Mouse (Mus musculus) mature B cell (primary cell): ENCODE data around the gene Hebp1.

Experiments
- in situ Hi-C: fragments of 300-500 bp; cut with MboI; formaldehyde crosslinking; loops from 2 replicates; pipeline ENCODE4 v1.14.3; 2019

Hebp1 gene

DNA sequence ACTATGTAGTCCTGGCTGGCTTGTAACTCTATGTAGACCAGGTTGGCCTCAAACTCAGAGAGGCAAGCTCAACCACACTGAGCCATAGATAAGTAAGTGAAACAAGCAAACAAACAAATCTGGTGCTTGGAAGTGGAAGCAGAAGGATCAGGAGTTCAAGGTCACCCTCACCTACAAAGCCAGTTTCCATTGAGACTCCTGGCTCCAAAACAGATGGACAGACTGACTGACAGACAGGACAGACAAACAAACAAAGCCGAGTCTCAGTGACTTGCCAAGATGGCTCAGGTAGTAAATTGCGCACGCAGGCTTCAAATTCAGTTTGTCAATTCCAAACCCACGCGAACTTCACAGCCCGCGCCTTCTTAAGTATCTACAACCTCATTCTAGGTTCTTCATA, 376 bp downstream of the Hebp1 start:
- in situ Hi-C loops: no loop called here

DNA sequence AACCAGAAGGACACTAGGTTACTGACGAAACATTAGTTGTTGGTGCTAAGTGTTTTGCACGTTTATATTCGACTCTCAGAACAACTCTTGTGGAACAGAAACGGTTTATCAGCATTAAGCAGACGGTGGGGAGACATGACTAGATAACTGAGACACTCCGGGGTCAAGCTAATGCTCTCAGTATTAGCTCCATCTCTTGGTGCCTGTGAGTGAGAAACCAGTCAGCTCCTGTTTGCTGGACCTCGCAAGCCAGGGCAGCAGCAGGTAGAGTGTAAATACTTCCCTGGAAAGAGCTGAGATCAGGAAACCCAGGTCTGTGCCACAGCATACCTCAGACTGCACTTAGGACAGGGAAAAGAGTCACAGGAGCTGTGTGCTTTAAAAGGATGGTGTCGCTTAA, 1.1 kb downstream of the Hebp1 start:
- in situ Hi-C loops: no loop called here

DNA sequence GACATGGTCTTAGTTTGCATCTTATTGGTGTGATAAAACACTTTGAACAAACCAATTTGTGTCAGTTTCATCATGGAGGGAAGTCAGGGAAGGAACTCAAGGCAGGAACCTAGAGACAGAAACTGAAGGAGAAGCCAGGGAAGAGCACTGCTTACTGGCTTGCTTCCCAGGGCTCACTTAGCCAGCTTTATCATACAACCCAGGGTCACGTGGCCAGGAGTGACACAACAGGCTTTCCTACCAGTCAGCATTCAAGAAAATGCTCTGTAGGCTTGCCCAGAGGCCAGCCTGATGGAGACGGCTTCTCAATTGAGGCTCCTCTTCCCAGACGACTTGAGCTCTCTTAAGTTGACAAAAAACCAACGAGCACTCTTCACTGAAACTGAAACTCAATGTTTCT, 2.9 kb downstream of the Hebp1 start:
- in situ Hi-C loops: no loop called here

DNA sequence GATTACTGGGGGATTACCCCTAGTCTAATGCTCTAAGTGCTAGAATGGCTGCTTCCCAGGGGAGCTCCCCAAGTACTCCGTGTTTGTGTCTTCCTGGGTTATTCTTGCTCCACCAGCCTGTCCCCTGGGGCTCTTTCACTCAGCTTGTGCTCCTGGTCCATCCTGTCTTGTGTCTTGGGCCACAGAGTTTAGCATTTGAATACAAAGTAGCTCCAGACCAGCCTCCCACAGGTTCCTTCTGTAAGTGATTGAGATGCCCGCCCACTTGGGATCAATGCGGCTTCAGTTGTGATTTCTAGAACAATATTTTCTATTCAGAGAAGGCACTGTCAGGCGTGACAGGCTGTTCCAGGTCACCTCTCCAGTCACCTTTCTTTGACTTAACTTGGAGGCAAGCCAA, 4.1 kb downstream of the Hebp1 start:
- in situ Hi-C loops: no loop called here

DNA sequence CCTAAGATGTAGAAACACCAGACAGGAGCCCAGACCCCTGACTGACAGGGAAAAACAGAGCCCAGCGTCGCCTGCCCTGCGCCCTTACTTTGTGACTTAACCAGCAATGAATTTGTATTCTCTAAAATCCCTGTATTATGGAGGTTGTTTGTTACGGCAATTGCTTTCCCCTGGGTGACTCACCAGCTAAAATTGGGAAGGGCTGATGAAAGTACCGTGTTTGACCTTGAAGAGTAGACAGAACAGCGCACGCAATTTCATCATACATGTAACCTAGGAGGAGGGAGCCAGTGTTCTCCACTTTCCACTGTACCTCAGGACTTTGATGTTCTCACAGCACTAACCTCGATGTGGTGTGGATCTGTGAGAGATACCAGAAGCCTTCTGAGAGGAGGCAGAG, 4.8 kb downstream of the Hebp1 start:
- in situ Hi-C loops: no loop called here

DNA sequence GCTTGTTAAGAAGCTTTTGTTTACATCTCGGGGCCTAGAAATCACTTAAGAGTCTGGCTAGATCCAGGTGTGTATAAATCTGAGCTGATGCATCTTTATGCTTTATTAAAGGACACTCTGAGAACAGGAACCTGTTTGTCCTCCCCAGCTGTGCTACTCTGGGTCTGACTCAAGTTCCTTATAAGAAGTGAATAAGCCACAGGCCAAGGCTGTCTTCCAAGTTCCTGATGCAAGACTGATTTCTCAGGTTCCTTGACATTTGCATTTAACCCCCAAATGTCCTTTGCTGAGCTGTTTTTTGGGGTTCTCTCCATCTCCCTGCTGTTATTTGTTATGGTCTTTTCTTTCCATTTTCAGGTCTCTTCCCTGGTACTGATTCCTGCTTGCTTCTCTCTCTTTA, 5.9 kb downstream of the Hebp1 start:
- in situ Hi-C loops: no loop called here

DNA sequence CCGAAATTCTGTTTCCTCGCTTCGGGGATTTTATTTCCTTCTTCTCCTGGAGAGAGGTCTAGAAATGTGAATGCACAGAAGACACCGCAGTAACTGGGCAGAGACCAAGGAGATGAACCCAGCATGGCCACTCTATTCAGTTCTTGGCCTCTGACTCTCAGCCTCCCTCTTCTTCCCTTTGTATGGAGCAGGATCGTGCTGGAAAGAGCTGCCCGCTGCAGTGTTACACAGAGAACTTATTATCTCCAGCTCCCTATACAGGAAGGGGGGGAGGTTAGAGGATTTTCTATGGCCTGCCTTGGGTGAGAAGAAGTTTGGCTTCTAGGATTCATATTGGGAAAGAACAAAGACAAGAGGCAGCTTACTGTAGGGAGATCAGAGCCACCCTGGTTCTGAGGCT, 7.7 kb downstream of the Hebp1 start:
- in situ Hi-C loops: no loop called here

DNA sequence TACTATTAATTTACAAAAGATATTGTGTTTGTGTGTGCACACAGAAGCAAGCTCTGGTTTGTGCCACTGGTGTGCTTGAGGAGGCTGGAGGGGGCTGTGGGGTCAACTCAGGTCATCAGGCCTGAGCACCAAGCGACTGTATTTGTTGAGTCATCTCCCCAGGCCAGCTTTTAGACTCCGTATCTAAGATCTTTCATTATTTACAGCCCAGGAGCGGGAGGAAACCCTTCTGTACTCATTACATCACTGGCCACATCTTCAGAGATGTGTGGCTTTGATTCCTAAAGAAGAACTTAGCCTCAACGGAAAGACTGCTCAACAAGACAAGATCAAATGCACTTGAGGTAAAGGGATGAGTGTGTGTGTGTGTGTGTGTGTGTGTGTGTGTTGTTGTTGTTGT, 9.2 kb downstream of the Hebp1 start:
- in situ Hi-C loops: no loop called here

DNA sequence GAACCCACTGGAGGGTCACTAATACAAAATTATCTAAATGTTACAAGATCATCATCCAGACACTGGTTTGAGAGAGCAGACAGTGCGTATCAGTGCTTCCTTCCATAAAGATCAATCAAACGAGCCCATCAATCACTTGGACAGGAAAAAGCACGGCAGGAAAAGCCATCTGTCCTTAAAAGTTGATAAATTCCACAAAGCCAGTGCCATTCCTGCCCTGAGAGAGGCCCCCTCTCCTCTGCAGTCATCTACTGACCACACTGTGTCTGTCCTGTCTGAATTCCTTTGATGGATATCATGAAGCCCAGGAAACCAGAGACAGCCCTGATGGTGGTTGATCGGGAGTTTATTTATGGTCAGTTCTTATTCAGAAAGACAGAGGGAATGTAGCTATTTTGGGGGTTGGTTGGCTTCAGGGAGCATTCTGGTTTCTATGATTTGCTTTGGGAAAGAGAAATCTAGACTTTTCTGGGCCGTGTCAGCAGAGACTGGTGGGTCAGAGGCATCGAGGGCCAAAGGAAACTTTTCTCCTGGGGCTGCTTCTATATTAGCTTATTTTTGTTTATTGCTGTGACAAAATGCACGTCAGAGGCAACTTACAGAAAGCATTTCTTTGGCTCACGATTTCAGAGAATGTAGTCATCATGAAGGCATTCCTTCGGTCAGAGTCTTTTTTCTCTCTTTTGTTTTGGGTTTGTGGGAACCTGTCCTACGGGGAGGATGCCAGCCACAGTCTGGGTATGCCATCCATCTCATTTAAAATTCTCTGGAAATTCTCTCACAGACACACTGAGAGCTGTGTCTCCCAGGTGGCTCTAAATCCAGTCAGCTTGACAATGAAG, 10.5 kb downstream of the Hebp1 start:
- in situ Hi-C loops: no loop called here

DNA sequence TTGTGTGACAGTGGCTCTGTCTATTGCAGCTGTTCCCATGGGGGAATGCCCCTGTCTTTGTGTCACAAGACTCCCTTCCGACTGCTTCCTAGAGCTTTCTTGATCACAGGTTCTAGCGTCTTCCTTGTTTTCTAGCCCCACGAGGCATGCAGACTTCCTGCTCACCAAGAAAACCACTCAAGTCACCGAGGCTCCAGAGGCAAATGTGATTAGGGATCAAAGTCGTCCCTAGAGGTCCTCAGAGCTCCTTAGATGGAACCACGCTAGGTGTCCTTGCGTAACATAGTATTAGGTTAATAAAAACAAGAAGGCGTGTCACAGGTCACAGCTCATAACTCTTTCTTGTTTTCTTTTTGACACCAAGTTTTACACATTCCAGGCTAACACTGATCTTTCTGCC, 13.9 kb downstream of the Hebp1 start:
- in situ Hi-C loops: no loop called here

DNA sequence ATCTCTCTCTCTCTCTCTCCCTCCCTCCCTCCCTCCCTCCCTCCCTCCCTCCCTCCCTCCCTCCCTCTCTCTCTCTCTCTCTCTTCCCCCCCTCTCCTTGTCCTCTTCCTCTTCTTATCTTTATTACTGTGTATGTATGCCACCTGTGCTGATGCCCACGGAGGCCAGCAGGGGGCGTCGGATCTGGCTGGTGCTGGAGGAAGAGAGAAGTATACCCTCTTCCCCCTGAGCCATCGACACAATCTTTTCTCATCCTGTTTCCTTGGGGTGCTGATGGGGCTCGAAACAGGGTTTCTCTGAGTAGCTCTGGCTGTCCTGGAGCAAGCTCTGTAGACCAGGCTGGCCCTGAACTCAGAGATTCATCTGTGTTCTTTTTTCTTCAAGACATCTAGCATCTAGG, 14.9 kb downstream of the Hebp1 start:
- in situ Hi-C loops: no loop called here

DNA sequence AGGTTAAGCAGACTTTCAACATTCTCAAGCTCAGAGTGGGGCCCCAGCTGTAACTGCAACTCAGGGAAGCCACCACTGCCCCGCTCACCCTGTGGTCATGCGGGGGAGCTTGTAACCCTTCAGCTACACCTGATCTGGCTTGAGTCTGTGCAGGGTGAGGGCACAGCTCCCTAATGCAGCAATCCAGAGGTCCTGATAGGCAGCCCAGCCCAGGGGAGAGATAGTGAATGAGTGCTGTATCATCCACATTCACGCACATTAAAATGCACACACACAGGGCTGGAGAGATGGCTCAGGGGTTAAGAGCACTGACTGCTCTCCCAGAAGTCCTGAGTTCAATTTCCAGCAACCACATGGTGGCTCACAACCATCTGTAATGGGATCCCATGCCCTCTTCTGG, 19.2 kb downstream of the Hebp1 start:
- in situ Hi-C loops: no loop called here

DNA sequence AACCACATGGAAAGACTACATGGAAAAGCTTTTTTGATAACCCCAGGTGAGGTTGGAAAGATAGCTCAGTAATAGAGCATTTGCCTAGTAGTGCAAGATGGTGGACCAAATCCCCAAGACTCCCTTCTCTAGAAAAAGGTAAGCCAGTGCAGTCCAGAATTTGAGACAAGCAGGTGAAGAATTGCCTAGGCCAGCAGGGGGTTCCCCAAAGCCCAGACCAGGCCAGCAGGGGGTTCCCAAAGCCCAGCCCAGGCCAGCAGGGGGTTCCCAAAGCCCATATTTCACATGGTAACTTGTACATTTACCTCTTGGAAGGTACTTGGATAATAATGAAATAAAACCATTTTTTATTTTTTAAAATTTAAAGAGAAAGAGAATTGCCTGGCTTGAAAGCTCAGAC, 20.6 kb downstream of the Hebp1 start:
- in situ Hi-C loops: no loop called here

DNA sequence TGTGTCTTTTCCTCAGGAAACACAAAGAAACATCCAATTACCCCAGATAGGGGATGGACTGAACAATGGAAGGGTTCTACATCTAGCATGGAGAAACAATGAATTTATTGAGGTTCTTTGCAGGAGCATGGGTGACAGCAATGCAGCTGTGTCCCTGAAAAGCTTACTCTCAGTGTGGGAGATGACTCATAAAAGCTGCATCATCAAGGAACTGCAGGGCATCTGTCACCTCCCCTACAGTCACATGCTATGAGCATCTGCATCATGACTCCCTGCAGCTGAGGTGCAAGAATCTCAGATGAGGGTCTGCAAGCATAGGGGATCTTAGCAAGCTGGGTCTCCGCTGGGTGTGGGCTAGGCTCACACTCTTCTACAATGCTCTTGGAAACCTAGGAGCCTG, 22.8 kb downstream of the Hebp1 start:
- in situ Hi-C loops: no loop called here

DNA sequence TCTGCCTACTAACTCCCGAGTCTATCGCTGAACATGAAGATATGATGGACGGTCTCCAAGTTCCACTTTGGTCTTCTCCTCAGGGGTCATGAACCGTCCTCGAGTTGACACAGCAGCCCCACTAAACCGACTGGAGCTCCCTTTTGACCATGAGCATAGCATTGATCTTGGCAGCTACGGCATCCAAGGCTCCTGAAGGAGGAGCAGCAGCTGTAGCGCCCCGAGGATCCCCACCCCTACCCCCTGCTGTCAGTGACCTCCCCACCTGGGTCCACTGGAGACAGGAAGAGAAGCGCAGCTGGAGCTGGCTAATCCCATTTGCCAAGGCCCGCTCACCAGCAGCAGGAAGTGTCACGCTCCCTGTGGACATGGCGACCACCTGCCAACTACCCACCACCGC, 26.1 kb downstream of the Hebp1 start:
- in situ Hi-C loops: no loop called here

DNA sequence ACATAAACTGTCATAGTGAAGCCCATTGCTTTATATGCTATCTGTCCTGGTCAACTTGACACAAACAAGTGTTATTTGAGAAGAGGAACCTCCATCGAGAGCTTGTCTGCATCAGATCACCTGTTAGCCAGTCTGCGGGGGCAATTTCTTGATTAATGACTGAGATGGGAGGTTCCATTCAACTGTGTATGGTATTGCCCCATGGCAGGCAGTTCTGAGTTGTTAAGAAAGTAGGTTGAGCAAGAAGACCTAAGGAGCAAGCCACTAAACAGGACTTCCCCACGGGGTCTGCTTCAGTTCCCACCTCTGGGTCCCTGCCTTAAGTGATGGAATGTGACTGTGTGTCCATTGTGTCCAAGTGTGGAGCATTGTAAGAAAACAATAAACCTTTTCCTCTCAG, 28.6 kb downstream of the Hebp1 start:
- in situ Hi-C loops: no loop called here

DNA sequence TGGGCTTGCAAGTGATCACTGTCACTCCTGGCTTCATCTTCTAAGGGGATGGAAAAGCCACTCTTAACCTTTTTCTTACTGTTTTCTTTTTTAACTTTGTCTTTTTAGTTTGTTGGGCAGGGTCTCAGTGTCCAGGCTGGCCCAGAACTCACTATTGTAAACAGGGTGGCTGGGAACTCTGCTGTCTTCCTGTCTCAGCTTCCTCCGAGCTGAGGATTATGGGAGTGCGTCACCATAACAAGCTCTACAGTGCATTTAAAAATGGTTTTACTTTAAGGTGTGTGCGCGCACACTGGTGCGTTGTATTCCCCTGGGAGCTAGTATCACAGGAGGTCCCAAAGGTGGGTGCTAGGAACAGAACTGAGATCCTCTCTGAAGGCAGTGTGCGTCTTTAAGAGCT, 29.4 kb downstream of the Hebp1 start:
- in situ Hi-C loops: no loop called here

DNA sequence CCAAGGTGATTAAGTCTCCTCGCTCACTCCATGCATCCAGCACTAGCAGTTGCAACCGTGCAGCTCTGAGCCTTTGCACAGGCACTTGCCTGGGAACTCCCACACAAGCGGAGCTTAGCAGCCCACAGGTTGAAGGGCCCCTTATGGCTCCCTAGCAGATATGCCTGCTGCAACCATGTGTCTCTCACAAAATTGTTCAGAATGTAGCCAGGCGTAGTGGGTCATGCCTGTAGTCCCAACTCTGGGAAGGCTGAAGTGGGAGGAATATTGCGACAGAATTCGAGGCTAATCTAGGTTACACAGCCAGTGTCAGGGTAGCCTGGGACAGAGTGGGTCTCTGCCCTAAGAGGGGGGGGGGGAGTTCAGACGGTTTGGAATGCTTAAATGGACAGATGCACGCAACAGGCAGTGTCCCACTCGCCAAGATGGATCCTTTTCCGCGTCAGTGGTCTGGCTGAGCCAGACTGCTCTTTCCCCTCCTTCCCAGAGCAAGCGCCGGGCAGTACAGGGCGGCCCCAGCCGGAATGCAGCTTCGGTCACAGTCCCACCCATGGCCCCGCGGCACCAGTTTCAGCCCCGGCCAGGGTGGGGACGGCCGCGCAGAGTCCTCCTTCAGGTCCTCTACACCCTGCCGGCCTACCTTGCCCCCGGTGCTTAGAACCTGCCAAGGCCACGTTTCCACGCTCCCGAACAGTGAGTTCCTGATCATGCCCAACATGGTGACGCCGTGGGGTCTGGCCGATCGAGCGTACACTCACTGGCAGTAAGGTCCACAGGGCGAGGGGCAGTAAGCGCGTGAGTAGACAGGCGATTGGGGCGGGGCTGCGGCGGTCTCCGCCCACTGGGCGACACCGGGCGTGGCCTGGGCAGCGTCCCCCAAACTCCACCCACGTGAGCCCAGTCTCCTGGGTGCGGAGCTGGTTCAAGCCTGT, 30.2 kb downstream of the Hebp1 start:
- in situ Hi-C loops: no loop called here

DNA sequence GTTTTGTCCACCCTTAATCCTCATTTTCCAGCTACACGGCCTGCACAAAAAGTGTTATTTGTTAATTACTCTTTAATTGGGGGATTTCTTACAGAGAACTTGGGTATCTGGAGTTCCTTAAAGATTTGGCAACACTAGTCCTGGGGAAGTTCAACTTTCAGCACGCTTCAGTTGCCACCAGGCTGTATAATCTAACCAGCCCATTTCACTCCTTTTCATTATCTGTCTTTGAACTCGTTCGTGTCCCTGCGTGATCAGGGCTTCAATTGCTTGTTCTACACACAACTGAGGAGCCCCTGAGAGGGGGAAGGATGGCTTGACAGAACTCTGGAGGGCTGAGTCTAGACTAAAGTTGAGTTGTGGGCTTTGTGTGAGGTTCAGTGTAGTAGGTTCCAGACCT, 31.1 kb downstream of the Hebp1 start:
- in situ Hi-C loops: no loop called here

DNA sequence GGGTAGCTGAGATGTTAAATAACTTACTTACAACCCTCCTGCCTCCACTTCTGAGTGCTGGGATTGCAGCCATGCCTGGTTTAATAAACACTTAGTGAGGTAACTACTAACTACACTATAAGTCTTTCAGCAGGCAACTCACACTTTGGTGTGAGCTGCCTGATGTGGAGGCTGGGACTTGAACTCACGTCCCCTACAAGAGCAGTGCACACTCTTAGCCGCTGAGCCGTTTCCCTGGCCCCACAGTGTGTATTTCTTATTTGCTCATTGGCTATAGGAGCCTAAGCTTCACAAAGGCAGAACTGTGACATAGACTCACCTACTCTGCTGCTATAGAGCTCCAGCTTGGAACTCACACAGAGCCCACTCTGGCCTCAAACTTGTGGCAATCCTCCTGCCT, 31.6 kb downstream of the Hebp1 start:
- in situ Hi-C loops: no loop called here

DNA sequence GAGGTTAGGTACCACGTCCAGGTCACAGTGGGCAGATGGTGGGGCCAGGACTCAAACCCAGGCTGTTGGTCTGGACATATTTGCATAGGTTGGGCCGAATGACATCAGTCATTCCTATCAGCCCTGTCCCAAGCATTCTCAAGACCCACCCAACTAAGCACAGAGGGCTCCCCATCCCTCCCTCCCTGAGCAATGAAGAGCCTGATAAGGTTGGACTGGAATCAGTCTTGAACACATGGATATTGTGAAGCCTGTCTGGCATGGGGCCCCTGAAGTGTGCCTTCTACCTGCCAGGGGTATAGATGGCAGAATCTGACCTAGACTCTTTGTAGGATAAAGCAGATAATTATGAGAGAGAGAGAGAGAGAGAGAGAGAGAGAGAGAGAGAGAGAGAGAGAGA, 32.1 kb downstream of the Hebp1 start:
- in situ Hi-C loops: no loop called here

DNA sequence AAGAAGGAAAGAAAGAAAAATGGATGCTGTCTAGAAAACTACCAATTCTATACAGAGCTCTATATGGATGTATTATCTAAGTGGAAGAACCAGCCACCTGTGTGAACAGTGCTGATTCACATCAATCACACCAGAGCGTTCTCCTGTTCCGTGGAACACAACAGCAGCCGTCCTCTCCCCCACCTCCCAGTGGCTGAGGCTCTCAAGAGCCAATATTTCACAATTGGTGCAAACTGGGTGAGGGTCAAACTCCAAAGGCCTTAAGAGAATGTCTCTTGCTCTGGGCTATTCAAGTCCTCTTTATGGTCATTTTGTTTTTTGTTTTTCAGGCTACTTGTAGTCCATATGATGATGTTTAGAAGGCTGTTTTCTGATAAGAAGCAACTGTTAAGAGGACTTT, 32.6 kb downstream of the Hebp1 start:
- in situ Hi-C loops: no loop called here

DNA sequence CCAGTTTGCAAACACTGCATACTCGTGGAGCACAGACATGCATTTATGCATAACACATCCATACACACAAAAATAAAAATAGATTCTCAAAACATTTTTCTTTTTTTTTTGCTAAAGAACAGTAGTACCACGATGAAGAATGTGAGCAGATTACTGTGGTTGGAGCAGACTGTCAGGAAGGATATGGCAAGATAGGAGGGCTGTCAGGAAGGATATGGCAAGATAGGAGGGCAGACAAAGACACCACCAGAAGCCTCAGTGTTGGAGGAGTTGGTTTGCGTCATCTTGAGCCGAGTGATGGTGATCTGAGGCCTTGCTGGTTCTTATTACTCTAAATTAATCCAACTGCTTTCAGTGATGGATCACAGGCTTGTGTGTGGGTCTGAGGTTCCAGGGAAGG, 35.0 kb downstream of the Hebp1 start:
- in situ Hi-C loops: no loop called here
